Mouse (Mus musculus) intestine, postnatal 0 days (tissue): Measurements from ENCODE around the gene Trim44. TPM values are rescaled to one million over a fixed set of nuclear protein-coding genes. Genes with fewer than 3 reads are reported as not detected.

Source experiments
- ATAC-seq: fragments of 200-750 bp; cut with Nextera tagmentation; 2 replicates; pipeline ENCODE4 v1.8.0; 2017; ENCODE audit warnings: mild to moderate bottlenecking, moderate TSS enrichment, moderate library complexity
- H3K27ac ChIP-seq: fragments of 300-500 bp; sonication (generic); 2 replicates; pipeline ENCODE4 v1.5.1; 2014; ENCODE audit warnings: mild to moderate bottlenecking, low read depth, low read length, moderate library complexity
- H3K27me3 ChIP-seq: fragments of 300-500 bp; sonication (generic); replicated peaks from 2 replicates; pipeline ENCODE4 v1.6.1; 2014; ENCODE audit warnings: low read length, mixed read lengths; ENCODE audit not compliant: control insufficient read depth, insufficient read depth
- H3K36me3 ChIP-seq: fragments of 300-500 bp; sonication (generic); 2 replicates; pipeline ENCODE4 v1.6.1; 2014; ENCODE audit warnings: mild to moderate bottlenecking, moderate library complexity; ENCODE audit not compliant: control insufficient read depth, insufficient read depth
- H3K4me1 ChIP-seq: fragments of 300-500 bp; sonication (generic); replicated peaks from 2 replicates; pipeline ENCODE4 v1.6.1; 2014; ENCODE audit warnings: antibody characterized with exemption, low read length, mixed read lengths; ENCODE audit not compliant: control insufficient read depth, insufficient read depth
- H3K4me2 ChIP-seq: fragments of 300-500 bp; sonication (generic); replicated peaks from 2 replicates; pipeline ENCODE4 v1.6.1; 2014; ENCODE audit warnings: low read depth, mild to moderate bottlenecking, moderate library complexity
- H3K4me3 ChIP-seq: fragments of 300-500 bp; sonication (generic); 2 replicates; pipeline ENCODE4 v1.5.1; 2014; ENCODE audit warnings: low read depth, low read length
- H3K9ac ChIP-seq: fragments of 300-500 bp; sonication (generic); 2 replicates; pipeline ENCODE4 v1.6.1; 2014; ENCODE audit warnings: mild to moderate bottlenecking, low read depth, low read length
- H3K9me3 ChIP-seq: fragments of 300-500 bp; sonication (generic); 2 replicates; pipeline ENCODE4 v1.6.1; 2016; ENCODE audit warnings: mixed run types; ENCODE audit not compliant: control insufficient read depth
- CTCF ChIP-seq: sonication (generic); IDR thresholded peaks from 2 replicates; pipeline ENCODE4 v1.5.1; 2016; ENCODE audit warnings: low read depth, mild to moderate bottlenecking, control low read depth, antibody characterized with exemption, moderate library complexity
- WGBS: fragments of 180-500 bp; shearing (Covaris S2); extraction: QIAGEN DNeasy Blood & Tissue Kit; methylation state at CpG from one replicate; pipeline ENCODE4 v1.1.7; 2014; 5-methylcytosine and 5-hydroxymethylcytosine counted together
- polyA plus RNA-seq: library from polyadenylated mRNA; unstranded; fragments of >200 nt; fragmentation: Nextera tagmentation; extraction: Ambion mirVana; gene quantifications from 2 replicates; pipeline ENCODE4 v1.2.1, GENCODE M21; 2015

The Trim44 gene
- polyA plus RNA-seq, 1 experiment from 2014 or later = 12.3 TPM

DNA sequence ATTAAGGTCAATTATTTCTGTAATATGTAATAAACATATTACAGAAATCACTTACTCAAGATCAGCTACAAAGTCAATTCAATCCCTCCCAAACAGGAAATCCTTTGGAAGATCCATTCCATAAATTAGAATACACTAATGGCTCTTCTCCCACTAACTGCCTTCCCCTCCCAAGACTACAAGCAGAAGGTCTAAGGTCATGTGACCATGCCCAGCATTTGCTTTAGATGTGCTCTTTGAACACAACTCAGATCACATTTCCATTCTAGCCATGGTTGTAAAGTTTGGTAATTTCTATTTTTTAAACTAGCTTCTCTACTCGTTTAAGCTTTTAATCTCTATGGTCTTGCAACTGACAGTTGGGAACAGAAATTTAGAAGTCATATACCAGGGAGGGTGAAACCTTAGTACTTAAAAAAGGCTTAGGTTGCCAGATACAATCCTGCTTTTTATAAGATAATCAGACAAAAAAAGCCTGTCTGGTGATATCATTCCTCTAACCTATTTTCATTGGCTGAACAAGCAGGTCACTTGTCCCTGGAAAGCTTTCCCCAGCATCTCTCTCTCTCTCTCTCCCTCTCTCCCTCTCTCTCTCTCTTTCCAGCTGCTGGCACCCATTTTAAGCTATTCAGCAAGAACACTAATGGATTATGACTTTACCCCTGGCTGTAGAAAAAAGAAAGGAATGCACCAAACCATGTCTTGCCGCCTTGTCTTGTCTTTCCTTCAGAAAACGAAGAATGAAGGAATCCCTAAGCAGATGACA is 24.4 kb downstream of the Trim44 start:
- WGBS = 66% methylated on average over 3 of the region's 3 CpGs
- no peaks in the 10 kb centered on the region for H3K36me3 ChIP-seq
- H3K27me3 ChIP-seq = no peaks in the 10 kb centered on the region
- no peaks in the 10 kb centered on the region for H3K9me3 ChIP-seq
- H3K4me1 ChIP-seq = peaks cover 12% of the 10 kb centered on the region; the same call in 1 of the 2 replicates
- no peak overlapping the region for H3K4me2 ChIP-seq
- no peak overlapping the region for H3K4me3 ChIP-seq
- ATAC-seq = no peak
- TF ChIP-seq CTCF = no peak
- no peak overlapping the region for H3K27ac ChIP-seq
- no peak overlapping the region for H3K9ac ChIP-seq

DNA sequence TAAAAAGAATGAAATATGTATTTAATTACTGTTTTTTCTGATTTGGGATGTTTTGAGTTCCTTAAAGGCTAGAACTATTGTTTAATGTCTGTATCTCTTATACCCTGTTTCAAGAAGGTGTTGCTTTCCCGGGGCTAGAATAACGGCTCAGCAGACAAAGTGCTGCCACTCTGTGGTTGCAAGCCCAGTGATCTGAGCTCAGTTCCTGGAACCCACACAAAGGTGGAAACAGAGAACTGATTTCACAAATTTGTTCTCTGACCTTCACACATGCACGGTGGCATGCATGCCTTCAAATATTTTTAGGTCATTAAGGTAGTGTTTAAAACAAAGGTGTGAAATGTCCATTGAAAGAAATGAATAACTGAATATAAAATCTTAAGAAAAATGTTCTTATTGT is 25.1 kb downstream of the Trim44 start:
- Histone ChIP-seq H3K4me3 (no peak overlapping the region), H3K27me3 (no peaks in the 10 kb centered on the region), H3K27ac (no peak overlapping the region), H3K9me3 (no peaks in the 10 kb centered on the region), H3K4me1 (peaks cover 12% of the 10 kb centered on the region; the same call in 1 of the 2 replicates), H3K36me3 (no peaks in the 10 kb centered on the region), H3K9ac (no peak overlapping the region), H3K4me2 (no peak overlapping the region)
- TF ChIP-seq CTCF = no peak
- 69% methylated on average over 3 of the region's 3 CpGs for WGBS
- no peak for ATAC-seq

DNA sequence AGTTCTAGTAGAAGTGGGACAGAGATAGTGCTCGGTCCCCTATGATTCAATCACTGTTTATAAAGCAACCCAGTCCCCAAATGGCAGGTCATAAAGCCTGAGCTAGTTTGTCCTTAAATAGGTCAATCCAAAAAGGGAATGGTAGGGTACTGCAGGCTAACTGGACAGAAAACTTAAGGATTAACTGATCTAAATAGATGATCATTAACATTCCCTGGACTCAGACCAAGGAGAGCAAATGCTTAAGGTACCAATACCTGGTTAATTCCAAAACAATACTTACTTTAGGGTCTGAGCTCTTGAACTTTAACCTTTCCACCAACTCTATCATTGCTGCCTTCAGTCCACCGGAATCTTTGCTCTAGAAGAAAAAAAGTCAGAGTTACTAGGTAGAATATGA is 27.0 kb downstream of the Trim44 start:
- ATAC-seq = no peak
- no peak overlapping the region for H3K4me3 ChIP-seq
- peaks cover 12% of the 10 kb centered on the region; the same call in 1 of the 2 replicates for H3K4me1 ChIP-seq
- no peak overlapping the region for H3K27ac ChIP-seq
- 81% methylated on average over 2 of the region's 2 CpGs for WGBS
- H3K4me2 ChIP-seq = no peak overlapping the region
- H3K9ac ChIP-seq = no peak overlapping the region
- no peak for TF ChIP-seq CTCF
- H3K36me3 ChIP-seq = no peaks in the 10 kb centered on the region
- H3K9me3 ChIP-seq = no peaks in the 10 kb centered on the region
- no peaks in the 10 kb centered on the region for H3K27me3 ChIP-seq

DNA sequence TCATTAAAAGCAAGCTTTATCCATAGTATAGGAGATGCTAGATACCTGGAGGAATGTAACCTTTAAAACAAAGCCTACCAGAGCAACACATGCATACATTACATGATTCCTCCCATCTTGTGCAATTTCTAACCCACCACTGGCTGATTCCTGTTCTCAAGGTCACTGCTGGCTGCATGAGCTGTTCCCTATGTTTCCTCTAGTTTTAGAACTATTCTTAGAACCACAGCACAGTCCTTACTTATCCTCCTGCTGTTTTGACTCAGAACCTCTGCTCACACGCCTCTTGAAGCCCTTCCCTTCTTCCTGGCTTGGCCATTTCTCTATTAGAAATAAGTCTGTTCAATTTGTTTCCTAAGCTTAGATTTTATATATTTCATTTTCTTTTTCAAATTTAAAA is 28.7 kb downstream of the Trim44 start:
- no peak overlapping the region for H3K4me2 ChIP-seq
- no peak for ATAC-seq
- H3K4me1 ChIP-seq = peaks cover 9% of the 10 kb centered on the region; the same call in 1 of the 2 replicates
- H3K27ac ChIP-seq = no peak overlapping the region
- no peak overlapping the region for H3K9ac ChIP-seq
- TF ChIP-seq CTCF = no peak
- H3K4me3 ChIP-seq = no peak overlapping the region
- 82% methylated on average over 1 of the region's 1 CpGs for WGBS
- no peaks in the 10 kb centered on the region for H3K9me3 ChIP-seq
- H3K36me3 ChIP-seq = no peaks in the 10 kb centered on the region
- H3K27me3 ChIP-seq = no peaks in the 10 kb centered on the region

DNA sequence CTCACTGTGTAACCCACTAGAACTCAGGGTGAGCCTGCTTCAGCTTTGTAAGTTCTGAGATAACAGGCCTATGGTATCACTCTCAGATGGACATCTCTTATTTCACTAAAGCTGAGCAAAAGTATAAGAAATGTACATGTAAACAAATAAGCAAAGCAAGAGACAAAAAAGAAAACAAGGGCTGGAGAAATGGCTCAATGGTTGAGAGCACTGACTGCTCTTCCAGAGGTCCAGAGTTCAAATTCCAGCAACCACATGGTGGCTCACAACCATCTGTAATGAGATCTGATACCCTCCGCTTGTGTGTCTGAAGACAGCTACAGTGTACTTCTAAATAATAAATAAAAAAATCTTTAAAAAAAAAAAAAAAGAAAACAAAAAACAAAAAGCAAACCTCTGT is 29.2 kb downstream of the Trim44 start:
- Histone ChIP-seq H3K36me3 (no peaks in the 10 kb centered on the region), H3K9ac (no peak overlapping the region), H3K4me2 (no peak overlapping the region), H3K4me3 (no peak overlapping the region), H3K27me3 (no peaks in the 10 kb centered on the region), H3K27ac (no peak overlapping the region), H3K4me1 (peaks cover 4% of the 10 kb centered on the region; the same call in 1 of the 2 replicates), H3K9me3 (no peaks in the 10 kb centered on the region)
- no peak for ATAC-seq
- no peak for TF ChIP-seq CTCF
- WGBS = 97% methylated on average over 1 of the region's 1 CpGs

GRCm38 (mm10) chr2:102377370-102377769 is 30.3 kb downstream of the Trim44 start:
- Histone ChIP-seq H3K27me3 (no peaks in the 10 kb centered on the region), H3K4me1 (no peaks in the 10 kb centered on the region), H3K36me3 (no peaks in the 10 kb centered on the region), H3K9me3 (no peaks in the 10 kb centered on the region), H3K4me3 (no peak overlapping the region), H3K27ac (no peak overlapping the region), H3K9ac (no peak overlapping the region), H3K4me2 (no peak overlapping the region)
- WGBS = 95% methylated on average over 2 of the region's 2 CpGs
- no peak for TF ChIP-seq CTCF
- ATAC-seq = no peak
